Mouse (Mus musculus) left cerebral cortex, adult 18-20 months (tissue): ENCODE results near the gene Sox5. TPM values are rescaled to one million over a fixed set of nuclear protein-coding genes. Genes with fewer than 3 reads are reported as not detected.
"Not testable (repeated sequence)": the region's sequence is repeated elsewhere in the genome, so short reads cannot be mapped to it uniquely, and the experiment has no call there.

Source experiments
- DNase-seq, 2 experiments: peaks; one replicate each; pipeline ENCODE4 v3.0.0; 2021 to 2022; ENCODE audit warnings: low spot score in 2 of 2, mixed read lengths in 1 of 2
- total RNA-seq, 2 experiments: library from RNA; stranded (reverse); gene quantifications; 2 replicates each; pipeline ENCODE4 v1.2.3; 2021

Sox5 gene
- total RNA-seq, 2 experiments from 2014 or later, result 49.5 to 54.4 TPM

- peak; percentile 26 to 51 for DNase-seq
These were observed 577.8 kb downstream of the Sox5 start for GRCm38 (mm10) chr6:144203970-144204369.

GRCm38 (mm10) chr6:144203013-144203412 is 578.8 kb downstream of the Sox5 start:
- no peak for DNase-seq

GRCm38 (mm10) chr6:144201402-144202040 is 580.3 kb downstream of the Sox5 start:
- no peak for DNase-seq

- no peak for DNase-seq
These were observed 584.3 kb downstream of the Sox5 start for GRCm38 (mm10) chr6:144197209-144198119.

- DNase-seq, result peak in 1 of 2 experiments; percentile 23
These were observed 585.8 kb downstream of the Sox5 start for GRCm38 (mm10) chr6:144195934-144196333.

GRCm38 (mm10) chr6:144183087-144183486 is 598.7 kb downstream of the Sox5 start:
- DNase-seq, result no peak

GRCm38 (mm10) chr6:144182429-144182828 is 599.3 kb downstream of the Sox5 start:
- DNase-seq, result not testable (repeated sequence)

- DNase-seq, result peak in 1 of 2 experiments; percentile 61
These were observed 600.5 kb downstream of the Sox5 start for GRCm38 (mm10) chr6:144181083-144181866.

GRCm38 (mm10) chr6:144179111-144179510 is 602.7 kb downstream of the Sox5 start:
- DNase-seq, result no peak

GRCm38 (mm10) chr6:144176674-144177073 is 605.1 kb downstream of the Sox5 start:
- no peak for DNase-seq

- DNase-seq, result no peak
These were observed 606.2 kb downstream of the Sox5 start for GRCm38 (mm10) chr6:144175590-144175989.

- no peak for DNase-seq
These were observed 611.2 kb downstream of the Sox5 start for GRCm38 (mm10) chr6:144170541-144170940.

GRCm38 (mm10) chr6:144169791-144170190 is 612.0 kb downstream of the Sox5 start:
- no peak for DNase-seq

- no peak for DNase-seq
These were observed 612.9 kb downstream of the Sox5 start for GRCm38 (mm10) chr6:144168696-144169476.

GRCm38 (mm10) chr6:144167058-144167457 is 614.7 kb downstream of the Sox5 start:
- DNase-seq, result no peak

- DNase-seq, result no peak
These were observed 615.1 kb downstream of the Sox5 start for GRCm38 (mm10) chr6:144166651-144167050.

- DNase-seq, result peak; percentile 31 to 58
These were observed 615.7 kb downstream of the Sox5 start for GRCm38 (mm10) chr6:144166104-144166503.

- DNase-seq, result peak in 1 of 2 experiments; percentile 28
These were observed 618.3 kb downstream of the Sox5 start for GRCm38 (mm10) chr6:144163501-144163900.

GRCm38 (mm10) chr6:144158637-144159036 is 623.1 kb downstream of the Sox5 start:
- DNase-seq, result no peak

- peak; percentile 38 to 61 for DNase-seq
These were observed 626.8 kb downstream of the Sox5 start for GRCm38 (mm10) chr6:144154892-144155424.
